Mouse (Mus musculus) spleen, adult 12 weeks (tissue): Measurements from ENCODE around the gene Tmprss2.
"Not testable (repeated sequence)": the region's sequence is repeated elsewhere in the genome, so short reads cannot be mapped to it uniquely, and the experiment has no call there.

ENCODE experiments used
- DNase-seq: peaks from one replicate; pipeline ENCODE4 v3.0.0; 2022; ENCODE audit warnings: low spot score

Gene Tmprss2

DNA sequence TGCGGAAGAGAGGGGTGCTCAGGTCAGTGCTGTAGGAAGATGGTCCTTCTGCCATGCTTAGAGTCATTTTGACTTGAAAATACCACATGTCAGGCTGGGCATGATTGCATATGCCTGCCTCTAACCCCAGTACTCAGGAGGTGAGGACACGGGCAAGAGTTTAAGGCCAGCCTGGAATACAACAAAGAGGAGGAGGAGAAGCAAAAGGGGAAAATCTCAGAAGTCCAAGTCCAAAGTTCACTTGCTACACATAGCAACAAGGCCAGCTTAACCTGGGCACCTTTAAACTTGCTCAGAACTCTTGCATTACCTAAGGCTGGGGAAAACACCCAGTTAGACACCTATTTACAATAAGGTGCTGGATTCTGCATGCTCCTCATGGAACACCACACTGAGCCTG, 19.5 kb downstream of the Tmprss2 start:
- no peak for DNase-seq

DNA sequence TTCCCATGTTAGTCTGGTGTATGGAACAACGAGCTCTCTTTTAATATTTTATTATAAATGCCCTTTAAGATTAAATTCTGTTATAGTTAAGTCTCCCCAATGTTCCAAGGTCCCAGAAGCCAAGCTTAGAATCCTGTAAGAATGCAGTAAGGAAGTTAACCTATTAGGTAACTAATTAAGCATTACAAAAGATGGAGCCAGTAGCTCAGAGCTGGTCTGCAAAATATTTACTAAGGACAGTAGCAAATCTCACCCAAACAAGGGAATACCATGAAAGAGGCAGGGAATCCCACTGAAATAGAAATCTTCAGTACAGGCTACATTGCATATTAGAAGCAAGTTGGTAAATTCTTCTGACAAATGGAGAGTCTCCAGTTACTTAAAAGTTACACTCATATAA, 28.1 kb downstream of the Tmprss2 start:
- DNase-seq, result not testable (repeated sequence)

DNA sequence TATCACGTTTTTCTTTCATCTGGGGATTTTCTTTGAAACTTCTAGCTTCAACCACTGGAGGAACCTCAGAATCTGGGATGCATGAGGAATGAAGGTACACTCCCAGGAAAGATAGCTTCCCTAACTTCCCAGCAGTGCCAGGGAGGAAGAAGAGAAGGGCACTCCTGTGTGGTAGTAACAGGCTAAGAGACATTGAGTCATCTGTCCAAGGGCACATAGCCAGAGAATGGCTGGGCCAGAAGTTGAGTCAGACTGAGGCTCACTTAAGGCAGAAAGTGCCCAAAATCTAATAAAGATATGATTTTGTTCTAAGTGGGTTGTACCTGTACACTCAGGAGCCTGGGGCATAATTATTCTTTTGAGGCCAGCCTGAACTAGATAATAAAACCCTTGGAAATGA, 41.6 kb downstream of the Tmprss2 start:
- no peak for DNase-seq

DNA sequence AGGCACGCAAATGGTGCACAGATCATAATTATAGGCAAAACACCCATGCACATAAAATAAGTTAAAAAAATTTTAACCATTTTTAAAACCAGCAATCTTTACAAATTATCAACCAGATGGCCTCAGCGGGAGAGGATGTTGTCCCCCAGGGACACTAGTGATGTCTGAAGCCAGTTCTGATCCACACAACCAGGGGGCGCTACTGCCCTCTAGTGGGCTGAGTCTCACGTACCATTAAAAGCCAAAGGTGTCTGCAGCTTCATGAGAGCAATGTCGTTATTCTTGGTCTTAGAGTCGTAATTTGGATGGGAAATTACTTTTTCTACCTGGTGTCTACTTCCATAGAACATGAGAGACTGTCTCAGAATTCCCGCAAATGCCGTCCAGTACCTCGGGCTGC, 42.3 kb downstream of the Tmprss2 start:
- DNase-seq, result no peak

DNA sequence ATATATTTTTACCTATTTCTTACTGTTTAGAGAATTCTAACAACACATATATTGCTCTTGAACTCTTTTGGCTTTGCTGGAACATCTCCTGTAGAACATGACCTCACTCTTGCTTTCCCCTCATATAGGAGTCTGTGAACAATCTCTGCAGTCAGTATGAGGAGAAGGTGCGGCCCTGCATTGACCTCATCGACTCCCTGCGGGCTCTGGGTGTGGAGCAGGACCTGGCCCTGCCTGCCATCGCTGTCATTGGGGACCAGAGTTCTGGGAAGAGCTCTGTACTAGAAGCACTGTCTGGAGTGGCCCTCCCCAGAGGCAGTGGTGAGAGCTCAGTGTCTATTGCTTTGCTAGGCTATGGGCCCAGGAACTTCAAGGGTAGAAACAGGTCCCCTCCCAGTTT, 66.7 kb downstream of the Tmprss2 start:
- no peak for DNase-seq

DNA sequence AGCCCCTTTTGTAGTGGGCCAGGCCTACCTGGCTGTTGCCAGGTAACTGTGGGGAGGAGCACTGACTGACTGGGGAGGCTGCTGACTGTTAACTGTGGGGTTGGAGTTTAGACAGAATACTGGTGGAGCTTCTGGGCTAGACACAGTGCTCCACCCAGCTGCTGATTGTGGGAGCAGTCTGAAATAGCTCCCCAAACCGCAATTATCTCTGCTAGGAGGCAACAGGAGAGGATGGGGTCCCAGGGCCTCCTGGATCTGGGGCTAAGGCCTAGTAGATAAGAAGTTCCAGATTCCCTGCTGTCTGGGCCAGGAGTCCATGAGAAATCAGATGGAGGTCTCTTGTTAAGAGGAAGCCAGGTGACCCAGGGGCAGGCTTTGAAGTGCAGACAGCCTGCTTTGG, 74.1 kb downstream of the Tmprss2 start:
- no peak for DNase-seq

DNA sequence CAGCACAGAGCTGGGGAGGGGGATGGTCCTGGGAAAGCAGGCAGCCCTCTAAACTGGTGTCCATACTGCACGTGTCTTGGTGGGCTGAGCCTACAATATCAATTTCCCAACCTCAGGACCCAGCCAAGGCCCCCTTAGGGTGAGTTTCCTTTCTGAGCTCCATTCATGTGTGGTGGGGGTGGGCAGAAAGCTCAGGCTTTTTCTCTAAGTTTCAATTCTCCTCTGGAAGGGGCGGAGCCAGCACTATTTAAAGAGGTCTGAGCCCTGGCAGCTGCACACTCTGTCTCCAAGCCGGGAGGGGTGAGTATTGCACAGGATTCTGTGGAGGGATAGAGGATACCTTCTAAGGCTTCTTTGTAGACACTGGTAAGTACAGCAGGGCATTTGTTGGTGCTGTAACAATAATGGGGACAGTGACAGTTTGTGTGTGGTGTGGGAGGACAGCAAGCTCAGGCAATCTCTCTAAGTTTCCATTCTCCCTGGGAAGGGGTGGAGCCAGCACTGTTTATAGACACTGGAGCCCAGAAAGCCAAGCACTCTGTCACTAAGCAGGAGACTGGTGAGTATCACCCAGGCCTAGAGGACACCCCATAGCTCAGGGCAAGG, 75.1 kb downstream of the Tmprss2 start:
- DNase-seq, result no peak

DNA sequence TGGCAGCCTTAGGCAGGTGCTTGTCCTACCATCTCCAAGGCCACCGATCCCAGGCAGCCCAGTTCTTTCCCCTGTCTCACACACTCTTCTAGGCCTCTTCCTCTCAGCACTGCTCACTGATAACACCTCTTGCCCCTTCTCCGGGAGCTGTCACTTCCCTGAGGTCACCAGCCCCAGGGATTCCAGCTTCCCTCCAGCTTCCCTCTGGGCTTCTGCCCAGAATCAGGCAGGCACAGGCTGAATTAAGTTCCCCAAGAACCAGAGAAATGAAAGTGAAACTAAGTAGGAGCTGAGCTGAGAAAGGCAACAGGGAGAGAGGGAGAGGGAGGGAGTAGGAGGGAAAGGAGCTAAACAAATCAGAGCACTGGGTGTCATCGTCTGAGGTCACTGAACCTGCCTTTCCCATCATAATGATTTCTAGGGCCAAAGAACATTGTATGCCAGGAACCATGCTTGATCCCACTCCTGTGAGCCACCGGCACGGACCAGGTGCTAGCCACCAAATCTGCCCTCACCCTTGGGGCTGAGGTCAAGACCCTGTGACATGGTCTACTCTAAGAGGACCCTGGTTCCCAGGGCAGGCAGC, 76.0 kb downstream of the Tmprss2 start:
- DNase-seq, result no peak

DNA sequence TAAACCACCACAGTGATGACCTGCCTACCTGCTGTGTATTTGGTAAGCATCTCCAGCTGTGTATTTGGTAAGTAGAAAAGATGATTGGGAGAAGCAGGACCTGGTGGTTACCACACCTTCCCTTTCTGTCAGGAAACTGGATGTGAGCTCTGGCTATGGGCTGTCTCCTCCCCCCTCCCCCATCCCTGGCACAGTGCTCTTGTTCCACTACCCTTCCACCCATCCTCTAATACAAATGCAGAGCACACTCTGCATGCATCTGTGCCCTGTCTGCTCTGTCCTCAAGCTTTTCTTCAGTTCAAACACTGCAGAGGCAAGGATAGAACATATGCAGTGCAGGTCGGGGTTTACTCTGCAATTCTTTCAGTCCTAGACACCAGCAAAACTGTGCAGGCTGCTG, 76.5 kb downstream of the Tmprss2 start:
- DNase-seq, result no peak

DNA sequence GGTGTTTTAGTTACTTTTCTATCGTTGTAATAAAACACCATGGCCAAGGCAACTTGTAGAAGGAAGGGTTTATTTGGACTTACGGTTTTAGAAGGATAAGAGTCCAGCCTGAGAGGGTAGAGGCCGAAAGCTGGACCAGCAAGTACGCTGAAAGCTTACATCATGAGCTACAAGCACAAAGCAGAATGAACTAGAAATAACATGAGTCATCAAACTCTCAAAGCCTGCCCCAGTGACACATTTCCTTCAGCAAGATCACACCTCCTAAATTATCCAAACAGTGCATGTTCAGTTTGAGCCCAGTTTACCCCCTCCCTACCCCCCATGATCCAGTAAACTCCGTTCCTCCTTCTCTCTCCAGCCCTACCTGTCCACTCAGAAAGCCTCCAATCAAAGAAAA, 77.2 kb downstream of the Tmprss2 start:
- no peak for DNase-seq

DNA sequence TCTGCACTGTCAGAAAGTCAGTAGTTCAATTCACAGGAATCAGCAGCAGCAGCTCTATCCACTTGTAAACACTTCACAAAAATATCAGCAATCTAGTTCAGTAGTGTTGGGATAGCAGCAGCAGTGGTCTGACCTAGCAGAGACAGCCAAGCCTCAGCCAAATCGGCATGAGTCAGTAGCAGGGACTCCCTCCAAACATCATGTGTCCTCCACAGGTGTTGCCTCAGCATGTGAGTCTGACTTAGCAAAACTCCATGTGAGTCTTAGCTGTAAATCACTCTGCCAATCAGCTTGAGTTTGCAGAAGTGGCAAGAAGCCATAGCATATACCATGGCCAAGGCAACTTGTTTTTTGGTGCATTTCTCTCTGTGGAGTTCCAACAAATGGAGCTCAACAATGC, 77.9 kb downstream of the Tmprss2 start:
- DNase-seq, result no peak

DNA sequence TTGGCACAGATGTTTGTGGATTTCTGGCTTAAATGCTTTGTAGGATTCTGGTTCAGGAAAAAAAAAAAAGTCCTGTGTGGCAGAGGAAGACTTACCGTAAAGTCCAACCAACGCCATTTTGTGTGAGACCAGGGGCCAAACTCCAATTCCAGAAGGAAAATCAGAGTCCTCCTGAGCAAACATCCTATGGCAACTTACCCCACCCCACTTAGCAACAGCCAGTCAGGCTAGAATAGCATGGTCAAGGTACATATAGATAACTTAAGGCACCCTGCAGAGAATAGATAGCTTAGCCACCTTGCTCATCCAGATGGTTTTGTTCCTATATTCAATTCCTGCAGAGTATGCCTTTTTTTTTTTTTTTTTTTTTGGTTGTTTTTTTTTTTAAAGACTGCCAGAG, 81.8 kb downstream of the Tmprss2 start:
- DNase-seq, result no peak

DNA sequence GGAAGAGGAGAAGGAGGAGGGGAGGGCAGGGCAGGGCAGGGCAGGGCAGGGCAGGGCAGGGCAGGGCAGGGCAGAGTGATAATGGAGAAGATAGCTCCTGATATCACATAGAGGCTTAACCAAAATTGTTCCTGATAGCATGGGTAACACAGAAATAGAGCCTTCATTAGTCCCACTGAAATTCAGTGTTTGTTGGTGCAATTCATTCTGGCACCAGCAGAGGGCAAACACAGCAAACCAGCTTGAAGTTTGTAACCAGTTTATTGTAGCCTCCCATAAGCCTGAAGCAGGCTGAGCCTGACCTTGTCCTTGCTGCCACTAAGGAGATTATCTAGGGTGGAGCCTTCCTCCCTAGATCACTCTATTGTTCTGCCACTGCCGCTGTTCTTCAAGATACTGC, 88.0 kb downstream of the Tmprss2 start:
- no peak for DNase-seq

DNA sequence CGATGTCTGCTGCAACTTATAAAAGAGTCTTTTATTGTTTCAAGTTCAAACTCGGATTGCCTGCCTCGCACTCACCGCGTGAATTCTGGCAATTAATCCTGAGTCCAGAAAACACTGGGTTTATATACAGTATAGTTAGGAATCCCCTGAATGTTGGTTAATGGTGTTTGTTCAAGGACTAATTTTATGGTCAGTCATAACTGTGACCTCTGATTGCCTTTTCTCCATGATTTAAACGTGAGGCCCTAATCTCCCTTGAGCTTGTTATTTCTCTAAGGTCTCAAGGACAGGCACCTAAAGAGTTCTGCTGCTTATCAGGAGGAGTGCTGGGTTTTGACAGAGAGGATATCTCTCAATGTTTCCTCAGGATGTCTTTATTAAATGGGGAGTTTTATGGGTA, 89.0 kb downstream of the Tmprss2 start:
- no peak for DNase-seq

DNA sequence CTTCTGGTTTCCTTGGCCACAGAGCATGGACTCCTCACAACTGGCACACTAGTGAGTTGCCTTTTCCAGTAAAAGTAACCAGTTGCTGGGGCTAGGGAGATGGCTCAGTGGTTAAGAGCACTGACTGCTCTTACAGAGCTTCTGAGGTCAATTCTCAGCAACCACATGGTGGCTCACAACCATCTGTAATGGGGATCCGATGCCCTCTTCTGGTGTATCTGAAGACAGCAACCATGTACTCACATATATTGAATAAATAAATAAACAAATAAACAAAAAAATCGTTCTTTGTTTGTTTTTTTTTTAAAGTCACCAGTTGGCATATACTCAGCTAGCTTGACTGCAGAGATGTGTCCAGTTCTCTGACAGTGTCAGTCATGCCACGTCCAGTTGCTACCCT, 94.7 kb downstream of the Tmprss2 start:
- no peak for DNase-seq
